Mouse (Mus musculus): ENCODE data around the gene Plpp6.

Plpp6 gene

GRCm38 (mm10) chr19:28963513-28963841 lies 276 bp upstream of the Plpp6 start:
- no peaks in the 10 kb centered on the region for H3K27me3 ChIP-seq (ENCODE audit: control insufficient read depth, insufficient read depth, low read length, poor library complexity, severe bottlenecking)
- no peak for DNase-seq (ENCODE audit: low read depth, low spot score)
- H3K36me3 ChIP-seq (ENCODE audit: control insufficient read depth, insufficient read depth, low read length, poor library complexity, severe bottlenecking), result no peaks in the 10 kb centered on the region

DNA sequence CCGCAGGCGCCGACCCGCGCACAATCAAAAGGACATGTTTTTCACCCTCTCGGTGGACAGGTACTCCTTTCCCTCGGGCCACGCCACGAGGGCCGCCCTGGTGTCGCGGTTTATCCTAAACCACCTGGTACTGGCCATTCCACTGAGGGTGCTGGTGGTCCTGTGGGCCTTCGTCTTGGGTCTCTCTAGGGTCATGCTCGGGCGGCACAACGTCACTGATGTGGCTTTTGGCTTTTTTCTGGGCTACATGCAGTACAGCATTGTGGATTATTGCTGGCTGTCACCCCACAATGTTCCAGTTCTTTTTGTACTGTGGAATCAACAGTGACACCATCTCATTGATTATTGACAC lies 775 bp downstream of the Plpp6 start:
- DNase-seq (ENCODE audit: low read depth, low spot score), result no peak
- Histone ChIP-seq H3K36me3 (ENCODE audit: control insufficient read depth, insufficient read depth, low read length, poor library complexity, severe bottlenecking) (no peaks in the 10 kb centered on the region), H3K27me3 (ENCODE audit: control insufficient read depth, insufficient read depth, low read length, poor library complexity, severe bottlenecking) (no peaks in the 10 kb centered on the region)

- no peak for DNase-seq (ENCODE audit: low read depth, low spot score)
- no peaks in the 10 kb centered on the region for H3K36me3 ChIP-seq (ENCODE audit: control insufficient read depth, insufficient read depth, low read length, poor library complexity, severe bottlenecking)
- H3K27me3 ChIP-seq (ENCODE audit: control insufficient read depth, insufficient read depth, low read length, poor library complexity, severe bottlenecking), result no peaks in the 10 kb centered on the region
Measured at GRCm38 (mm10) chr19:28967652-28968051, 3.9 kb downstream of the Plpp6 start, which contains the start of gene 4430402I18Rik. TSS of gene 4430402I18Rik (minus strand) at chr19:28967800.

DNA sequence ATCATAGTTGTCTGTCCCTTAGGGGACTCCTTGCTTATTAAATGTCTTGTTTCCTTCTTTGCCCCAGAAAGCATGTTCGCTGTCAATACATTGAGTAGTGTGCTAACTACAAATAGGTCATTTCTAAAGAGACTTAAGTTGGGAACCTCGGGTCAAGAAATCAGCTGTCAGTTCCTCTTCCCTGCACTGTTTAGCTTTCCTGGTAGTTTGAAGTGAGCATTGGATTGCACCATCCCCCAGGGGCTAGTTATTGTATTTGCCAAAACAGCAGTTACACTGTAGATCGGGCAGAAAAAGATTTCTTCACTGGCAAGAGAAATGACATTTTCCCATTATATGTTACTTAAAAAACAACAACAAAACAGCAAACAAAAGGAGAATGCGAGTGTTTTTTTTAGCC lies 4.4 kb downstream of the Plpp6 start:
- no peaks in the 10 kb centered on the region for H3K36me3 ChIP-seq (ENCODE audit: control insufficient read depth, insufficient read depth, low read length, poor library complexity, severe bottlenecking)
- no peak for DNase-seq (ENCODE audit: low read depth, low spot score)
- H3K27me3 ChIP-seq (ENCODE audit: control insufficient read depth, insufficient read depth, low read length, poor library complexity, severe bottlenecking), result no peaks in the 10 kb centered on the region

GRCm38 (mm10) chr19:28969231-28969630 lies 5.5 kb downstream of the Plpp6 start:
- DNase-seq (ENCODE audit: low read depth, low spot score), result no peak
- Histone ChIP-seq H3K36me3 (ENCODE audit: control insufficient read depth, insufficient read depth, low read length, poor library complexity, severe bottlenecking) (no peaks in the 10 kb centered on the region), H3K27me3 (ENCODE audit: control insufficient read depth, insufficient read depth, low read length, poor library complexity, severe bottlenecking) (no peaks in the 10 kb centered on the region)

DNA sequence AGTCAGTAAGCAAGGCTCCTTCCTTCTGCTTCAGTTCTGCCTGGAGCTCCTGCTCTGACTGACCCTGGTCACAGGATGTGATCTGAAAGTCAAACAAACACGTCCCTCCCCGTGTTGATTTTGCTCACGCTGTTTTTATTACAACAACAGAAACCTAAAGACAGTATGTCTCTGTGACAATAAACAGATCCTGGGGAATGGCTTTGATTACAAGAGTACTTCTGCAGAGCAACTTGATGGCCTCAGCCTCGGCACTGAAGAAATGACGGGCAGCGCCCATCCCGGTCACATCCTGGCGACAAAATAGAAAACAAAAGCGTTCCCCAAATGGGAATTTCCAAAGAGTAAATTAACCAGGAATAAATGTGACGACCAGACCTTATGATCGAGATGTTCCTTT lies 6.5 kb downstream of the Plpp6 start:
- H3K27me3 ChIP-seq (ENCODE audit: control insufficient read depth, insufficient read depth, low read length, poor library complexity, severe bottlenecking), result no peaks in the 10 kb centered on the region

GRCm38 (mm10) chr19:28974862-28975611 lies 11.3 kb downstream of the Plpp6 start:
- H3K27me3 ChIP-seq (ENCODE audit: control insufficient read depth, insufficient read depth, low read length, poor library complexity, severe bottlenecking), result no peaks in the 10 kb centered on the region
- peak; percentile 77 for DNase-seq (ENCODE audit: low read depth, low spot score)
- no peaks in the 10 kb centered on the region for H3K36me3 ChIP-seq (ENCODE audit: control insufficient read depth, insufficient read depth, low read length, poor library complexity, severe bottlenecking)

More for the DNA sequence above, 6.5 kb downstream of the Plpp6 start:
- no peak for DNase-seq (ENCODE audit: low read depth, low spot score)
- H3K36me3 ChIP-seq (ENCODE audit: control insufficient read depth, insufficient read depth, low read length, poor library complexity, severe bottlenecking), result no peaks in the 10 kb centered on the region

DNA sequence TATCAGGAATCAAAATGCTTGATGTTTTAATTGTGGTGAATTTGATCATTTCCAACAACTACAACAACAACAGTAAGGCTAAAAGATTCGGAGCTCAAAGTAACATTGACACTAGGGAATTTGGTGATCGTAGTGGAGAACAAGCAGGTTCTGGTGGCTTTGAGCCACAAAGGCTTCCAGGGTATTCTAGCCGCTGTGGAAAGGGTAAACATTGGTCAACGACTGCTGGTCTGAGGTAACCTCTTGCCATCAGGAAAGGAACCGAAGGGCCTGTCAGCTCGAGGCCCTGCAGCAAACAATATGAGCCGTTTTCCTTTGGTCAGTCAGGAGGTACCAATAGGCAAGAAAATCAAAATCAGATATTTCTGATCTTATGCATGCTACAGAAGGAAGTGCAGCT lies 18.9 kb downstream of the Plpp6 start:
- no peaks in the 10 kb centered on the region for H3K27me3 ChIP-seq (ENCODE audit: control insufficient read depth, insufficient read depth, low read length, poor library complexity, severe bottlenecking)
- no peak for DNase-seq (ENCODE audit: low read depth, low spot score)
- H3K36me3 ChIP-seq (ENCODE audit: control insufficient read depth, insufficient read depth, low read length, poor library complexity, severe bottlenecking), result no peaks in the 10 kb centered on the region

DNA sequence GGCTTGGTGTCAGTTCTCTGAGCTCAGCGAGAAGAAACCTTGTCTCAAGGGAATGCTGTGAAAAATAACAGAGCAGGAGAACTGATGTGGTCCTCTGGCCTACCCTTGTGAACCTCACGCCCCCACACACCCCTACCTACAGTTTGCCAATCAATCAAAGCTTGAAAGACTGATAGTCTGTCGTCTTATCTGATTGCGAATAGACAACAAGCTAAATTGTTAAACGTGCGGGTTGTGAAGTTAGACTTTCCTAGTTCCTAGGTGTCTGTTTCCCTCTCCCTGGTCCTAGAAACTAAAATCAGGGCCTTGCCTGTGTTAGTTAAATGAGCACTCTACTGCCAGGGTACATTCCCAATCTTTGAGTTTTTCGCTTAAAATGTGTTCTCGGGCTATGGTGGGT lies 25.8 kb downstream of the Plpp6 start:
- H3K27me3 ChIP-seq (ENCODE audit: control insufficient read depth, insufficient read depth, low read length, poor library complexity, severe bottlenecking), result no peaks in the 10 kb centered on the region
- peak; percentile 6 for DNase-seq (ENCODE audit: low read depth, low spot score)
- H3K36me3 ChIP-seq (ENCODE audit: control insufficient read depth, insufficient read depth, low read length, poor library complexity, severe bottlenecking), result peaks cover 4% of the 10 kb centered on the region; the same call in 1 of the 2 replicates

- H3K27me3 ChIP-seq (ENCODE audit: control insufficient read depth, insufficient read depth, low read length, poor library complexity, severe bottlenecking), result no peaks in the 10 kb centered on the region
- DNase-seq (ENCODE audit: low read depth, low spot score), result peak; percentile 96
- peaks cover 4% of the 10 kb centered on the region; the same call in 1 of the 2 replicates for H3K36me3 ChIP-seq (ENCODE audit: control insufficient read depth, insufficient read depth, low read length, poor library complexity, severe bottlenecking)
Measured at GRCm38 (mm10) chr19:28990194-28990589, 26.4 kb downstream of the Plpp6 start, which contains the start of gene Cdc37l1. TSS of gene Cdc37l1 (plus strand) at chr19:28990352.

DNA sequence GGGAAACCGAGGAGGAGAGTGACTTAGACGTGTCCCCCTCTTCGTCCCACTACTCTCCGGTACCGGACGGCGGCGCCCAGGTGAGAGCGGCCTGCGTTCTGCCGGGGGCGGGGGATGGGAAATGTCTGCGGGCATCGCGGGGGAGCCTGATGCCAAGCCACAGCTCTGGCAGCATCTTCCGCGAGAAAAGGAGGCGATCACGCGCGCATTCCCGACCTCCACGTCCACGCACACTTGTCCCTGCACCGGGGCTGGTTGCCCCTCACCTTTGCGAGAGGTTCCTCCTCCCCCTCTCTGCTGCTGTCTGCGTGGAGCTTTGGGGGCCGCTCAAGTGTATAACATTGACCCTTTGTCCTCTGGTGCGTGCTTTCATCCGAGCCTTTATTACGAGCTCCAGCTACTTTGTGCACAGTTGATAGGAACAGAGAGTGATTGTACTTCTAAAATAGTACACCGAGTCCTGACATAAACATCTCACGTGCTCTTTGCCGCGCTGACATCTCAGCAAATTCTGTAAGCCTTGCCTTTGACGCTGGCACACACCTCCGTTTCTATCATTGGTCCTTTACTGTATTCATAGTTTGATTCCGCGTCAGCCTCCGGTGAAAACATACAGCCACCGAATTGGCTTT lies 27.0 kb downstream of the Plpp6 start:
- Histone ChIP-seq H3K36me3 (ENCODE audit: control insufficient read depth, insufficient read depth, low read length, poor library complexity, severe bottlenecking) (peaks cover 4% of the 10 kb centered on the region; the same call in 1 of the 2 replicates), H3K27me3 (ENCODE audit: control insufficient read depth, insufficient read depth, low read length, poor library complexity, severe bottlenecking) (no peaks in the 10 kb centered on the region)
- peak; percentile 52 for DNase-seq (ENCODE audit: low read depth, low spot score)

DNA sequence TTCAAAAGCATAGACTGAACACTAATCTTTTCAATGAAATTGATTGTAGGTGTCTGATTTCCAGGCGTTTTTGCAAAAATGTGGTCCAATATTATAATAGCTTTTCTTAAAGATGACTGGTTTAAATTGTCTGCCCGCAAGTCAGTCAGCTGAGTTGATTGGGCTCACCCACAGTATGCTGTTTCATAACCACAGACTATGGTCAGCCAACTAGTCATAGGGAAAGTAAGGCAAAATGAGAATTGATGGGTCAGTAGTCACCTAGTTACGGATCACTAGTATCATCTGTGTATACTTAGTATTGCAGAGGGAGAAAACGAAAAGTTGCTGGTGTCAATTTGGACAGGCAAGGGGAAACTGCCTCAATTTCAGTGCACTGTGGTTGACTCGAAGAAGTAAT lies 27.6 kb downstream of the Plpp6 start:
- H3K27me3 ChIP-seq (ENCODE audit: control insufficient read depth, insufficient read depth, low read length, poor library complexity, severe bottlenecking), result no peaks in the 10 kb centered on the region
- peaks cover 4% of the 10 kb centered on the region; the same call in 1 of the 2 replicates for H3K36me3 ChIP-seq (ENCODE audit: control insufficient read depth, insufficient read depth, low read length, poor library complexity, severe bottlenecking)
- peak; percentile 8 for DNase-seq (ENCODE audit: low read depth, low spot score)

- DNase-seq (ENCODE audit: low read depth, low spot score), result no peak
- peaks cover 7% of the 10 kb centered on the region for H3K36me3 ChIP-seq (ENCODE audit: control insufficient read depth, insufficient read depth, low read length, poor library complexity, severe bottlenecking)
- H3K27me3 ChIP-seq (ENCODE audit: control insufficient read depth, insufficient read depth, low read length, poor library complexity, severe bottlenecking), result no peaks in the 10 kb centered on the region
Measured at GRCm38 (mm10) chr19:28994870-28995269, 31.1 kb downstream of the Plpp6 start.

- Histone ChIP-seq H3K27me3 (ENCODE audit: control insufficient read depth, insufficient read depth, low read length, poor library complexity, severe bottlenecking) (no peaks in the 10 kb centered on the region), H3K36me3 (ENCODE audit: control insufficient read depth, insufficient read depth, low read length, poor library complexity, severe bottlenecking) (peaks cover 8% of the 10 kb centered on the region)
- DNase-seq (ENCODE audit: low read depth, low spot score), result no peak
Measured at GRCm38 (mm10) chr19:28995366-28995765, 31.6 kb downstream of the Plpp6 start.

- no peak for DNase-seq (ENCODE audit: low read depth, low spot score)
- H3K27me3 ChIP-seq (ENCODE audit: control insufficient read depth, insufficient read depth, low read length, poor library complexity, severe bottlenecking), result no peaks in the 10 kb centered on the region
- peaks cover 8% of the 10 kb centered on the region for H3K36me3 ChIP-seq (ENCODE audit: control insufficient read depth, insufficient read depth, low read length, poor library complexity, severe bottlenecking)
Measured at GRCm38 (mm10) chr19:28997976-28998630, 34.4 kb downstream of the Plpp6 start.
